Mouse (Mus musculus) embryonic facial prominence, embryonic 13.5 days (tissue): ENCODE results near the gene Tubgcp6. TPM values are rescaled to one million over a fixed set of nuclear protein-coding genes. Genes with fewer than 3 reads are reported as not detected.
A peak's percentile ranks its signal among the peaks of the same experiment; 100 is the strongest.

ENCODE experiments used
- ATAC-seq: fragments of 200-750 bp; cut with Nextera tagmentation; 2 replicates; pipeline ENCODE4 v1.8.0; 2017; ENCODE audit warnings: low read depth; ENCODE audit not compliant: insufficient number of reproducible peaks, insufficient read depth, low FRiP score, low TSS enrichment
- H3K27ac ChIP-seq: fragments of 300-500 bp; sonication (generic); 2 replicates; pipeline ENCODE4 v1.5.1; 2015; ENCODE audit warnings: moderate library complexity, mild to moderate bottlenecking, inconsistent platforms
- H3K27me3 ChIP-seq: fragments of 300-500 bp; sonication (generic); 2 replicates; pipeline ENCODE4 v1.6.1; 2015; ENCODE audit warnings: mild to moderate bottlenecking, inconsistent platforms
- H3K36me3 ChIP-seq: fragments of 300-500 bp; sonication (generic); 2 replicates; pipeline ENCODE4 v1.6.1; 2015; ENCODE audit warnings: mild to moderate bottlenecking, inconsistent platforms
- H3K4me1 ChIP-seq: fragments of 300-500 bp; sonication (generic); 2 replicates; pipeline ENCODE4 v1.6.1; 2015; ENCODE audit warnings: inconsistent platforms
- H3K4me2 ChIP-seq: fragments of 300-500 bp; sonication (generic); 2 replicates; pipeline ENCODE4 v1.6.1; 2015; ENCODE audit warnings: moderate library complexity, mild to moderate bottlenecking, inconsistent platforms
- H3K4me3 ChIP-seq: fragments of 300-500 bp; sonication (generic); 2 replicates; pipeline ENCODE4 v1.5.1; 2015; ENCODE audit warnings: mild to moderate bottlenecking, inconsistent platforms
- H3K9ac ChIP-seq: fragments of 300-500 bp; sonication (generic); 2 replicates; pipeline ENCODE4 v1.6.1; 2015; ENCODE audit warnings: mild to moderate bottlenecking, inconsistent platforms
- H3K9me3 ChIP-seq: fragments of 300-500 bp; sonication (generic); 2 replicates; pipeline ENCODE4 v1.6.1; 2016; ENCODE audit warnings: inconsistent platforms
- WGBS: fragments of 180-500 bp; shearing (Covaris S2); methylation state at CpG from one replicate; pipeline ENCODE4 v1.1.7; 2015; ENCODE audit warnings: mixed read lengths; 5-methylcytosine and 5-hydroxymethylcytosine counted together
- polyA plus RNA-seq: library from polyadenylated mRNA; unstranded; fragments of >200 nt; fragmentation: Nextera tagmentation; extraction: Ambion mirVana; gene quantifications from 2 replicates; pipeline ENCODE4 v1.2.1, GENCODE M21; 2015

Tubgcp6 gene
- polyA plus RNA-seq: 17.0 and 18.0 TPM in 2 replicates

DNA sequence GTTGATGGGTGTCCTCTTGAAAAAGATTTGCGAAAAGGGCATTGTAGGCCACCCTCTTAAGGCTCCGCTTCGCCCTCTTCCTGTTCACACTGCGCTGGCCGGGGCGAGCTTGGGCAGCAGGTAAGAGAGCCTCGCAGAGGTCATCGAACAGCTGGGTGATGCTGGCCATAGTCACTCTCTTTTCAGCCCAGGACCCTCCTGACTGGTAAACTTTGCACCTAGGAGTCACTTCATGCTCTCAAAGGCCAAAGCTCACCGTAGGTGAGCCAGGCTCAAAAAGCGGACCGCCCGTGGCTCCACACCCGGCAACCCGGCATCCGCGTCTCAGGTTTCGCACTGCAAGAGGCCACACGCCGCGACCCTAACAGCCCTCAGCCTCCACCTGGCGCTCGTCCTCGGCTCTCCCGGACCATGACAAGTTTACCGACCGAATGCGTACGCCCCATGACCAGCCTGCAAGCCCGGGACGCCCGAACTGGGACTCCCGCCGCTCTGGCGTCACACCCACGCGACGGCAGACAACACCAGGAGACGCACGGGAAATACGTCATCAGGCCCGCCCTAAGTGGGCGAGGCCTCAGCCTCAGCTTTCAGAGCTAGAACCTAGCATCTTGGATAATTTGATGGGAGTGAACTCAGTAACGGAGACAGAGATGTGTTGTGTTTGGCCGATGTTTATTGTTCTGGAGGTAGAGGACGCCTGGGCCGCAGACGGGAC is at the start of gene Tubgcp6:
Tubgcp6 (minus strand) TSS at position 464 of the 718 bp plus-strand sequence.
- no peaks in the 10 kb centered on the region for H3K27me3 ChIP-seq
- H3K27ac ChIP-seq: peak within 1 kb of the TSS; percentile 87
- H3K9me3 ChIP-seq: no peaks in the 10 kb centered on the region
- WGBS: under 1% methylated on average over 47 of the region's 47 CpGs
- peak; percentile 83 for ATAC-seq
- H3K4me3 ChIP-seq: peak within 1 kb of the TSS; percentile 89
- H3K36me3 ChIP-seq: peaks cover 37% of the 10 kb centered on the region
- peak within 1 kb of the TSS; percentile 95 for H3K4me2 ChIP-seq
- H3K9ac ChIP-seq: peak within 1 kb of the TSS; percentile 91
- H3K4me1 ChIP-seq: peaks cover 45% of the 10 kb centered on the region

- Histone ChIP-seq H3K4me1 (peaks cover 94% of the 10 kb centered on the region), H3K4me2 (peak overlapping the region; percentile 99), H3K27me3 (no peaks in the 10 kb centered on the region), H3K9ac (peak overlapping the region; percentile 73), H3K36me3 (peaks cover 17% of the 10 kb centered on the region), H3K4me3 (peak overlapping the region; percentile 55), H3K27ac (peak overlapping the region; percentile 84), H3K9me3 (no peaks in the 10 kb centered on the region)
- WGBS: 29% methylated on average over 17 of the region's 17 CpGs
- ATAC-seq: no peak
These were observed 49.5 kb upstream of the Tubgcp6 start for GRCm38 (mm10) chr15:89172276-89172935.

DNA sequence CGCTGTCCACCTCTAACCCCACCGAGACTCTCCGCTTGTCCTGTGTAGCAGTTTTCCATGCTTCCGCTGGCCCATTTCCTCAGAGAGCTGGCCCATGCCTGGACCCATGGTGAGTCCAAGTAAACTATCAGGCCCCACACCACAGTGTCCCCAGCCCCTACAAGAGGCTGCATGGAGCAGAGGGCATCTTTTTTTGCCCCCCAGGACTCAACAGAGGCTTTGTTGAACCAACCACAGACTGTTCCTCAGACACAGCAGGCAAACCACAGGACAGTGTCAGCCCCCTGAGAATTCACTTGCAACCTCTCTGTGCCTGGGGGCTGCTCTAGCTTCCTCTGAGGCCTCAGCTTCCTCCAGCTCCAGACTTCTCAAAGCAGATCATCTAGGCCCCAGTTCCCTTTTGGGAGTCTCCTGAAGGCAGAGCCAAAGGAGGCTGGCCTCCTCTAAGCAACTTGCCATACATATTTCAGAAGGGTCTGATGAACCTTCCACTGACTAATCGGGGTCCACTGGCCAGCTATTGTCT is 48.7 kb upstream of the Tubgcp6 start:
- H3K4me1 ChIP-seq: peaks cover 85% of the 10 kb centered on the region
- H3K27ac ChIP-seq: no peak overlapping the region
- peaks cover 25% of the 10 kb centered on the region for H3K36me3 ChIP-seq

DNA sequence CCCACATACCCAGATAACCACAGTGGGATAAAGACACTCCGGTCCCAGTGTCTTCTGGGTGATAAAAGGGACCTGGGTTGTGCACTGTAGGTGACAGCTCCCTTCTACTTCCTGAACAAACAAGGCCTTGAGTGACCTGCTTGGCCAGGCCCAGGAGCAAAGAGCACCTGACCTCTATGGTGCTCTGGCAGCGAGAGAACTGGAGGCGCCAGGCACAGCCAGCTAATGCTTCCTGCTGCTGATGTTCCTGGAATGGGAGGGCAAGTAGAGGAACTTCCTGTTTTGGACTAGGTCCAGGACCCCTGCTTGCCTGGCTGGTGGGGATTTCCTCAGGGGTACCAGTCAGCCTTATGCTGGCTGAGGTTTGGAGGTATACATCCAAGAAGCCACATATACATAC is 47.2 kb upstream of the Tubgcp6 start:
- peak overlapping the region; percentile 53; the same call in 1 of the 2 replicates for H3K4me2 ChIP-seq
- no peak for ATAC-seq
- WGBS: 64% methylated on average over 3 of the region's 3 CpGs

More for the DNA sequence above, 48.7 kb upstream of the Tubgcp6 start:
- Histone ChIP-seq H3K4me2 (no peak overlapping the region), H3K27me3 (no peaks in the 10 kb centered on the region), H3K4me3 (no peak overlapping the region), H3K9me3 (no peaks in the 10 kb centered on the region), H3K9ac (no peak overlapping the region)
- WGBS: 89% methylated on average over 5 of the region's 5 CpGs
- no peak for ATAC-seq

DNA sequence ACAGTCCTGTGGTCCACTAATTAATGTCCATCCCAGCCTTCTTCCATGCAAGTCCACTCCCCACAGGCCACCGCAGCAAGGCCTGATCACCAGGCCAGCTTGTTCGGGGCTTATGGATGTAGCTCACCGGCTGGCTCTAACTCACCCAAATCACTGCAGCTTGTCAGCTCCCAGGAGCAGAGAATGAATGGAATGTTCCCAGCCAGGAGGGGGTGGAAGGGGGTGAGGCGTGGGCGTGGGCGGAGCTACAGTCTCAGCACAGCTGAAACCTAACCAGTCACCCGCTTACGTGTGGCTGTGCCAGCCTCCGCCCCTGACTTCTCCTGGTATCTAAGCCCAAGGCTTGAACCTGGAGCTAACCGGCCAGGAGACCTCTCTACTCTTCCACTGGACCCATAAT is 46.5 kb upstream of the Tubgcp6 start:
- peak overlapping the region; percentile 53 for H3K4me2 ChIP-seq
- peak; percentile 74 for ATAC-seq
- WGBS: 3% methylated on average over 10 of the region's 10 CpGs
- peaks cover 47% of the 10 kb centered on the region for H3K36me3 ChIP-seq
- peak overlapping the region; percentile 16 for H3K4me3 ChIP-seq
- no peaks in the 10 kb centered on the region for H3K27me3 ChIP-seq
- H3K4me1 ChIP-seq: peaks cover 64% of the 10 kb centered on the region
- H3K27ac ChIP-seq: peak overlapping the region; percentile 82
- H3K9ac ChIP-seq: peak overlapping the region; percentile 47; the same call in 1 of the 2 replicates
- H3K9me3 ChIP-seq: no peaks in the 10 kb centered on the region

More for the DNA sequence above, 47.2 kb upstream of the Tubgcp6 start:
- H3K4me3 ChIP-seq: 0 out of 2 replicates have a peak overlapping the region, but pooled peaks have one; percentile 16
- peak overlapping the region; percentile 47; the same call in 1 of the 2 replicates for H3K9ac ChIP-seq
- no peaks in the 10 kb centered on the region for H3K9me3 ChIP-seq
- no peaks in the 10 kb centered on the region for H3K27me3 ChIP-seq
- H3K4me1 ChIP-seq: peaks cover 70% of the 10 kb centered on the region
- peak overlapping the region; percentile 82 for H3K27ac ChIP-seq
- peaks cover 40% of the 10 kb centered on the region for H3K36me3 ChIP-seq

DNA sequence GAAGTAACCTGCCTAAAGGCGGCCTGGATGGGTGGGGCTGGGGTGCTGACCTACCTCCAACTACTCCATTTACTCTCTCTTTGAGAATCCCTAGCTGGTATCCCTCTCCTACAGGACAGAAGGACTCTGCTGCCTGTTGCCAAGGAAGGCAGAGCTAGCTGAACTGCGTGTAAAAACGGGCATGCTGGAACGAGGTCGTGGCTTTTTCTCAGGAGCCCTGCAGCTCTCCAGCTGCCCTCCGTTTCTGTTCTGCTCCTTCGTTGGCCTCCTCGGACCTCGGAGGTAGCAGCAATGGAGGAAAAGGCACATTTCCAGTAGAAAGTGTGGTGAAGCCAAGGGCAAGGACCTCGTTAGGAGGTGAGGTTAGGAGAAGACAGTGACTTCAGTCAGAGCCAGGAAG is 46.0 kb upstream of the Tubgcp6 start:
- peak overlapping the region; percentile 82 for H3K27ac ChIP-seq
- H3K9ac ChIP-seq: peak overlapping the region; percentile 47; the same call in 1 of the 2 replicates
- H3K4me2 ChIP-seq: peak overlapping the region; percentile 53
- H3K4me3 ChIP-seq: peak overlapping the region; percentile 16
- H3K27me3 ChIP-seq: no peaks in the 10 kb centered on the region
- H3K9me3 ChIP-seq: no peaks in the 10 kb centered on the region
- WGBS: 44% methylated on average over 10 of the region's 10 CpGs
- peaks cover 59% of the 10 kb centered on the region for H3K4me1 ChIP-seq
- ATAC-seq: no peak
- peaks cover 52% of the 10 kb centered on the region for H3K36me3 ChIP-seq

DNA sequence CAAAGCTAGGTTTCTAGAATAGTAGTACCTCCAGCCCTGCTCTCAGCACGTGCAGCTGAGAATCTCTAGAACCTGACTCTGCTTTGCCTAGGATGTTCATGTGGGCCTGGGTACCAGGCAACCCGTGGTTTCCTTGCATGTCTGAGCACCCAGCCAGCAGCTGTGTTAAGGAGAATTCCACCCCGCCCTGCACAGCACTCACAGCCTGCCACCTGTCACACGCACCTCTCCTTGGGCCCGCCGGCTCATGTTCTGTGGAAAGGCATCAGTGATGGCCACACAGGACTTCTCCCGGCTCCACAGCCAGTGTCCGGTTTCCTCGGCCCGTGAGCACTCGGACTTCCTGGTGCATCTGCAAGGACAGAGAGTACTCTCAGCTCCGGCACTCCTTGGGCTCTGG is 42.6 kb upstream of the Tubgcp6 start:
- 92% methylated on average over 12 of the region's 12 CpGs for WGBS
- H3K4me1 ChIP-seq: peaks cover 26% of the 10 kb centered on the region
- H3K4me3 ChIP-seq: no peak overlapping the region
- no peak overlapping the region for H3K4me2 ChIP-seq
- H3K9ac ChIP-seq: no peak overlapping the region
- peaks cover 86% of the 10 kb centered on the region for H3K36me3 ChIP-seq
- H3K9me3 ChIP-seq: no peaks in the 10 kb centered on the region
- no peaks in the 10 kb centered on the region for H3K27me3 ChIP-seq
- ATAC-seq: no peak
- H3K27ac ChIP-seq: no peak overlapping the region

GRCm38 (mm10) chr15:89161397-89161796 is 38.5 kb upstream of the Tubgcp6 start:
- Histone ChIP-seq H3K4me1 (no peaks in the 10 kb centered on the region), H3K4me3 (no peak overlapping the region), H3K36me3 (peaks cover 100% of the 10 kb centered on the region), H3K9ac (no peak overlapping the region), H3K27ac (no peak overlapping the region), H3K27me3 (no peaks in the 10 kb centered on the region), H3K9me3 (no peaks in the 10 kb centered on the region), H3K4me2 (no peak overlapping the region)
- no peak for ATAC-seq
- 68% methylated on average over 9 of the region's 9 CpGs for WGBS

GRCm38 (mm10) chr15:89158516-89158915 is 35.6 kb upstream of the Tubgcp6 start:
- Histone ChIP-seq H3K4me1 (no peaks in the 10 kb centered on the region), H3K36me3 (peaks cover 100% of the 10 kb centered on the region), H3K9me3 (no peaks in the 10 kb centered on the region), H3K4me3 (no peak overlapping the region), H3K4me2 (no peak overlapping the region), H3K27ac (no peak overlapping the region), H3K27me3 (no peaks in the 10 kb centered on the region), H3K9ac (no peak overlapping the region)
- WGBS: 93% methylated on average over 16 of the region's 16 CpGs
- no peak for ATAC-seq

DNA sequence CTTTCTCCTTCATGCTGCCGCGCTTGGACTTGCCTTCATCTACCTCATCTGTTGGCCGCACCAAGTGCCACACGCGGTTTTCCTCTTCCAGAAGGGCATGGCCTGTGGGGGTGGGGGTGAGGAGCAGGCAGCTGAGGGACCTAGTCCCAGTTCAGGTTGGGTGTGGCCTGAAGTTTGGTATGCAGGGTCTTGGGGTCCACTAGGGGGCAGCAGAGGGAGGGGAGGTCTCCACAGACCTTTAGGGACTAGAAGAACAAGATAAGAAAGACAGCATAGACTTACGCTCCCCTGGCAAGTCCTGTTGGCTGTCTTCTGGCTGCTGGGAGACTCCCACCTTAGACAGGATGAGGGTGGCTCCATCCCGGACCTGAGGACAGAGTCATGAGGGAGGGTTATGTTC is 35.0 kb upstream of the Tubgcp6 start:
- Histone ChIP-seq H3K9ac (no peak overlapping the region), H3K27ac (no peak overlapping the region), H3K4me1 (no peaks in the 10 kb centered on the region), H3K36me3 (peaks cover 97% of the 10 kb centered on the region), H3K9me3 (no peaks in the 10 kb centered on the region), H3K27me3 (no peaks in the 10 kb centered on the region), H3K4me2 (no peak overlapping the region), H3K4me3 (no peak overlapping the region)
- no peak for ATAC-seq
- 67% methylated on average over 7 of the region's 7 CpGs for WGBS

DNA sequence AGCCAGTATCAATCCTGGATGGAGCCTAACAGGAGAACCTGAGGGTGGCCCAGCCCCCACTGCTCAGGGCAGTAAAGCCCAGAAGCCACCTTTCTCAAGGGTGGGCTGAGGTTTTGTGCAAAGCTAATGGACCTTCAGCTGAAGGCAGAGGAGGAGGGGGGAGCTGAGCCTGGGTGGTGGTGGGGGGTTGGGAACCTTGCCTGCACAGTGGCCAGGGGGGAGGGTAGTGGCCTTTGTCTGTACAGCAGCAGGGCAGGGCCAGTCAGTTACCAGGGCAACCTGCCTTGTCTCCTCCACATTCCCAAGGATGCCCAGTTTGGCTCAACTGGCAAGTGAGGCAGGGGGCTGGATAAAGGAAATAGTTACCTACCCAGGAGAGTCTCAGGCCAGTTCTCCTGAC is 29.4 kb upstream of the Tubgcp6 start:
- Histone ChIP-seq H3K9ac (no peak overlapping the region), H3K4me2 (no peak overlapping the region), H3K27me3 (peaks cover 20% of the 10 kb centered on the region), H3K4me3 (no peak overlapping the region), H3K9me3 (no peaks in the 10 kb centered on the region), H3K36me3 (peaks cover 40% of the 10 kb centered on the region), H3K27ac (no peak overlapping the region), H3K4me1 (peaks cover 30% of the 10 kb centered on the region)
- ATAC-seq: no peak
